Mouse (Mus musculus): ENCODE measurements at regions not wholly inside any gene's neighbourhood (a gene's known extent, or its start where the extent isn't known, plus 50 kb on each side); places are given as distances from the start of the nearest gene placed in this dataset.

DNA sequence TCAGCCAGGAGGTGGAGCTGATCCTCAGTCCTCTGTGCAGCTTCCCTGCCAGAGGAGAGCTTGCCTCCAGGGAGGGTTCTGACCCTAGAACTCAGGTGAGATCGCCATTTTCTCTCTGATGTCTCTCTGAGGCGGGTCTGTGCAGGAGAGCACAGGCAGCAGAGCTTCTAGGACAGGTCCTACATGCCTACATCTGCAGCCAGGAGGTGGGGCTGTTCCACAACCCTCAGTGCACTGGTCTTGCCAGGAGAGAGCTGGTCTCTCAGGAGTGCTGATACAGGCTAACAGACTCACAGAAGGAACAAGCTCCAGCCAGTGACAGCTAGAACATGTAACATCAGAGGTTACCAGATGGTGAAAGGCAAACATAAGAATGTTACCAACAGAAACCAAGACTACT lies 165.4 kb downstream of the Tmem17 start:
- no peak for DNase-seq (ENCODE audit: extremely low spot score in 1 of 2, low spot score in 1 of 2)

- DNase-seq (ENCODE audit: extremely low spot score in 1 of 2, low spot score in 1 of 2): no peak
Observed at GRCm38 (mm10) chr11:22684576-22684975, 172.7 kb downstream of the Tmem17 start.

- no peak for DNase-seq (ENCODE audit: extremely low spot score in 1 of 2, low spot score in 1 of 2)
Observed at GRCm38 (mm10) chr11:22690829-22691228, 169.9 kb downstream of the B3gnt2 start.

GRCm38 (mm10) chr11:22692281-22692857 lies 168.4 kb downstream of the B3gnt2 start:
- DNase-seq (ENCODE audit: extremely low spot score in 1 of 2, low spot score in 1 of 2): no peak

- DNase-seq (ENCODE audit: extremely low spot score in 1 of 2, low spot score in 1 of 2): no peak
Observed at GRCm38 (mm10) chr11:22692941-22693341, 167.8 kb downstream of the B3gnt2 start.

DNA sequence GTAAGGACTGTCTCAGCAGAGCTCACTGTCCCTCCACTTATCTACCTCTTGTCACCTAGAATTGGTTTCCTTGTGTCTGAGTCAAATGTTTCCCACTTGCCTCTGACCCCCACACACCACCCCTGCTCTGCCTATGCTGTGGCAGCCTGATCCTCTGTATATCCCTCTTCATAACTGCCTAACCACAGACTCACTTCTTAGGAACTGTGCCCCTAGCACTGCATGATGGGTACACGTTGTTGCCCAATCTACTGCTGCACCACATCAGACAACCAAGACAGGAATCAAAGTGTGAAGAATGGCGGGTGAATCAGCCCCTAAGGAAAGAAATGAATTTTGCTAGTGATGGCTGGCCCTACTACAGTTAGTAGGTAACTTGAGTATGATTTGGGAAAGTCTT lies 167.4 kb downstream of the B3gnt2 start:
- no peak for DNase-seq (ENCODE audit: extremely low spot score in 1 of 2, low spot score in 1 of 2)

GRCm38 (mm10) chr11:22693984-22694383 lies 166.8 kb downstream of the B3gnt2 start:
- no peak for DNase-seq (ENCODE audit: extremely low spot score in 1 of 2, low spot score in 1 of 2)

GRCm38 (mm10) chr11:22694829-22695228 lies 165.9 kb downstream of the B3gnt2 start:
- no peak for DNase-seq (ENCODE audit: extremely low spot score in 1 of 2, low spot score in 1 of 2)

DNA sequence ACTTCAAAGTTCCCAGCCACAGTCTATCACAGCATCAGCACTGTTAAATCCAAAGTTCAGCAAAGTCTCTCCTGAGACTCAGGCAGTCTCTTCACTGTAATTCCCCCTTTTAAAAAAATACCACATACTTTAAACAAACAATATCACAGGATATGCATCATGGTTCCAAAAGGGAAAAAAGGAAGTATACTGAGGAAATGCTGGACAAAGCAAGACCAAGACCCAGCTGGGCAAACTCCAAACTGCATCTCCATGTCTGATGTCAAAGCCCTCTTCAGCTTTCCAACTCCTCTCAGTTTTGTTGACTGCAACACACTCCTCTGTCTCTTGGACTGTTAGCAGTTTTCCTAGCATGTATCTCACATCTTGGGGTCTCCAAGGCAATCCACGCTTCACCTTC lies 165.5 kb downstream of the B3gnt2 start:
- no peak for DNase-seq (ENCODE audit: extremely low spot score in 1 of 2, low spot score in 1 of 2)

DNA sequence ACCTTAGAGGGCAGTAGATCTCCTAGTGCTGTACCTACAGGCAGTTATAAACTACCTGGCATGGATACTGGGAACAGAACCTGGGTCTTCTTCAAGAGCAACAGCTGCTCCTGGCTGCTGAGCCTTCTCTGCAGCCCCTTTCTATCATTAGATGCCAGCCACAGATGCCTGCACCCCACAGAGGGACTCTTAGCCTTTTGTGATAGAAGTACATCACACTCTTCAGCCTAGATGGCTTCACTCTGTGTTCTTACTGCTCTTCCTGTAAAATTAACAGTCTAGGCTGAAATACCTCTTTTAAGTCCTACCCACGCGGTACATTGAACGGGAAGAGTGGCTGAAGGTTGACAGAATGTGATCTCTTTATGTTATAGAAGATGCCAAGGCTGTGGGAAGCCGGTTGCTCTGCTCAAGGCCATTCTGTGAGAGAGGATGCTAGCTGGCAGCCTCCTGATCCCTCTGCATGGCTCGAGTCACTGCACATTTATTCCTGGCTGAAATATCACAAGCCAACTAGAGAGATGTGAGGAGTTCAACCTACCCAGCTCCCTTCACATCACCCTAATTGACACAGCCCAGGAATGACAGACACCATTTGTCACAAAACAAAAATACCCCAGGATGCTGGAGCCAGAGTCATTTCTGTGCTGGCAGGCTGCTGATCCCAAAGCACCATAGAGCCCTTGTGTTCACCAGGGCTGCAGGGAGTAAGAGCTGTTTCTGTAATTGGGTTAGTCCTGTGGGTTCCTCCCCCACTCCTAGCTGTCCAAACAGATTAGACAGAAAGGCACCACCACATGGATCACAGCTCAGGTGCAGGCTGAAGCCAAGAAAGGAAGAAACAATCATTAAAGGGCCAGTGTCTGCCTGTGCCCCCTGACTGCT lies 162.5 kb downstream of the B3gnt2 start:
- peak; percentile 19 to 43 for DNase-seq (ENCODE audit: extremely low spot score in 1 of 2, low spot score in 1 of 2)

GRCm38 (mm10) chr11:22706082-22706481 lies 154.7 kb downstream of the B3gnt2 start:
- no peak for DNase-seq (ENCODE audit: extremely low spot score in 1 of 2, low spot score in 1 of 2)
